Mouse (Mus musculus) embryonic facial prominence, embryonic 11.5 days (tissue): Measurements from ENCODE around the gene Olfr26. TPM values are rescaled to one million over a fixed set of nuclear protein-coding genes. Genes with fewer than 3 reads are reported as not detected.

Experiments used
- ATAC-seq: fragments of 200-750 bp; cut with Nextera tagmentation; replicated peaks from 2 replicates; pipeline ENCODE4 v1.8.0; 2017; ENCODE audit warnings: low read depth; ENCODE audit not compliant: insufficient number of reproducible peaks, low FRiP score, low TSS enrichment
- DNase-seq: peaks from one replicate; pipeline ENCODE4 v3.0.0-alpha.2; 2015; ENCODE audit warnings: low spot score
- H3K27ac ChIP-seq: fragments of 300-500 bp; sonication (generic); replicated peaks from 2 replicates; pipeline ENCODE4 v1.5.1; 2014; ENCODE audit warnings: mild to moderate bottlenecking, low read depth, low read length, control low read depth
- H3K27me3 ChIP-seq: fragments of 300-500 bp; sonication (generic); 2 replicates; pipeline ENCODE4 v1.6.1; 2014; ENCODE audit warnings: mild to moderate bottlenecking, low read length, moderate library complexity, mixed read lengths; ENCODE audit not compliant: control insufficient read depth, insufficient read depth
- H3K36me3 ChIP-seq: fragments of 300-500 bp; sonication (generic); replicated peaks from 2 replicates; pipeline ENCODE4 v1.6.1; 2014; ENCODE audit warnings: low read depth, mild to moderate bottlenecking, low read length, moderate library complexity, mixed read lengths; ENCODE audit not compliant: control insufficient read depth, insufficient read depth
- H3K4me1 ChIP-seq: fragments of 300-500 bp; sonication (generic); 2 replicates; pipeline ENCODE4 v1.6.1; 2014; ENCODE audit warnings: low read length, mixed read lengths; ENCODE audit not compliant: control insufficient read depth, insufficient read depth
- H3K4me2 ChIP-seq: fragments of 300-500 bp; sonication (generic); 2 replicates; pipeline ENCODE4 v1.6.1; 2014; ENCODE audit warnings: low read depth, mild to moderate bottlenecking, control low read depth, low read length, moderate library complexity
- H3K4me3 ChIP-seq: fragments of 300-500 bp; sonication (generic); 2 replicates; pipeline ENCODE4 v1.5.1; 2014; ENCODE audit warnings: low read depth, low read length, control low read depth
- H3K9ac ChIP-seq: fragments of 300-500 bp; sonication (generic); replicated peaks from 2 replicates; pipeline ENCODE4 v1.6.1; 2014; ENCODE audit warnings: mild to moderate bottlenecking, control low read depth, low read length
- H3K9me3 ChIP-seq: fragments of 300-500 bp; sonication (generic); replicated peaks from 2 replicates; pipeline ENCODE4 v1.6.1; 2016; ENCODE audit warnings: mild to moderate bottlenecking, low read length, inconsistent platforms, mixed read lengths; ENCODE audit not compliant: control insufficient read depth
- WGBS: fragments of 180-500 bp; shearing (Covaris S2); extraction: QIAGEN DNeasy Blood & Tissue Kit; methylation state at CpG from one replicate; pipeline ENCODE4 v1.1.7; 2014; 5-methylcytosine and 5-hydroxymethylcytosine counted together
- polyA plus RNA-seq: library from polyadenylated mRNA; unstranded; fragments of >200 nt; fragmentation: Nextera tagmentation; extraction: Ambion mirVana; gene quantifications from 2 replicates; pipeline ENCODE4 v1.2.1, GENCODE M21; 2014

Olfr26 gene
- polyA plus RNA-seq, 1 experiment from 2014 or later: not detected

DNA sequence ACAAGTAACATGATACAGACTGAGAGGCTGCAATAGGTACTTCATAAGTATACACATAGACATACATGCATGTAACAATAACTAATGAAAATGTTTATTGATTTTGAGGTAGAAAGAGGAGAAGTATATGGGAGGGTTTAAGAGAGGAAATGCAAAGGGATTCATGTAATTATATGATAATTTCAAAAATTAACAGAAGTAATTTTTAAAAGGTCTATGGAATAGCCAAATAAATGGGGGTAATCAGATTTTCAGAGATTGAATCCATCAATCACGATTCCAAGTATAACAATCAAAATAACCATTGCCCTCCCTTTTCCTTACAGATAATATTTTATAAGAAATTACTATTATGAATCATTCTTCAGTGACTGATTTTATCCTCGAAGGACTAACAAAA is 22.0 kb downstream of the Olfr26 start, which contains the start of gene Olfr926:
TSS of gene Olfr926 (plus strand) at position 301 of the 400 bp plus-strand sequence.
- 81% methylated on average over 2 of the region's 2 CpGs for WGBS
- Histone ChIP-seq H3K27me3 (no peaks in the 10 kb centered on the region), H3K4me1 (no peaks in the 10 kb centered on the region), H3K4me3 (no peak within 1 kb of the TSS), H3K36me3 (no peaks in the 10 kb centered on the region), H3K27ac (no peak within 1 kb of the TSS), H3K4me2 (no peak within 1 kb of the TSS), H3K9me3 (no peaks in the 10 kb centered on the region), H3K9ac (no peak within 1 kb of the TSS)
- ATAC-seq: no peak
- DNase-seq: no peak

Other genes with a start within 250 kb of the Olfr26 start
- not detected in 2 replicates for gene Olfr914, start 250.0 kb upstream of the Olfr26 start, polyA plus RNA-seq
- not detected in 2 replicates for gene Olfr916, start 195.2 kb upstream of the Olfr26 start, polyA plus RNA-seq
- not detected in 2 replicates for gene Olfr917, start 189.2 kb upstream of the Olfr26 start, polyA plus RNA-seq
- gene Olfr918, start 180.5 kb upstream of the Olfr26 start, polyA plus RNA-seq: not detected in 2 replicates
- gene Olfr919, start 151.4 kb upstream of the Olfr26 start, polyA plus RNA-seq: not detected in 2 replicates
- gene Vwa5a, start 136.8 kb upstream of the Olfr26 start, polyA plus RNA-seq: 11.5 and 13.6 TPM in 2 replicates
- gene Olfr920, start 102.8 kb upstream of the Olfr26 start, polyA plus RNA-seq: not detected in 2 replicates
- gene Olfr921, start 82.0 kb upstream of the Olfr26 start, polyA plus RNA-seq: not detected in 2 replicates
- gene Olfr922, start 40.4 kb upstream of the Olfr26 start, polyA plus RNA-seq: not detected in 2 replicates
- gene Olfr923, start 28.5 kb upstream of the Olfr26 start, polyA plus RNA-seq: not detected in 2 replicates
- not detected in 2 replicates for gene Olfr924, start 10.6 kb upstream of the Olfr26 start, polyA plus RNA-seq
- gene Olfr926, start 22.1 kb downstream of the Olfr26 start, polyA plus RNA-seq: not detected in 2 replicates
- not detected in 2 replicates for gene Olfr930, start 74.7 kb downstream of the Olfr26 start, polyA plus RNA-seq
- gene Olfr933, start 117.3 kb downstream of the Olfr26 start, polyA plus RNA-seq: not detected in 2 replicates
- gene Olfr934, start 133.3 kb downstream of the Olfr26 start, polyA plus RNA-seq: not detected in 2 replicates
- not detected in 2 replicates for gene Olfr935, start 144.6 kb downstream of the Olfr26 start, polyA plus RNA-seq
- not detected in 2 replicates for gene Olfr146, start 168.3 kb downstream of the Olfr26 start, polyA plus RNA-seq
- not detected in 2 replicates for gene Olfr937, start 209.9 kb downstream of the Olfr26 start, polyA plus RNA-seq
- not detected in 2 replicates for gene Olfr938, start 223.8 kb downstream of the Olfr26 start, polyA plus RNA-seq